Mouse (Mus musculus) adrenal gland (tissue): ENCODE results near the gene Mvb12b.

ENCODE experiments used
- intact Hi-C: fragments of 180-260 bp; cut with DNase I; formaldehyde crosslinking; loops from one replicate; pipeline ENCODE4 v1.15.1; 2025

The Mvb12b gene

DNA sequence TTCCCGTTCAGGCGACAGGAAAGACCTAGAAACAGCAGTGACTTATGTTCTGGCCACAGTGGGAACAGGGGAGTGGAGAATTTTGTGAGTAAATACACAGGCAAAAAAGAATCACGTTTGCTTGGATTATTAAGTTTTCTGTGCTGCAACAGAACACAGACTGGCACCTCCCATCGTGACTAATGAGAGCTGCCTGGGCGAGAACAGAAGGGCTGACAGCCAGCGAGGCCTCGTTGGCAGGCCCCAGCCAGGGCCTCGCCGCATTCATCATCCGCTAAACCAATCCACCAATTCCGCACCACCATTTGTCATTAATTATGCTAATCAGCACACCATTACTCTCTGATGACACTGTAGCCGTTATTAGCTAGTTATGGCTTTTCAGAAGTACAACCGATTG lies 102.2 kb downstream of the Mvb12b start:
- intact Hi-C loops = no loop called here

DNA sequence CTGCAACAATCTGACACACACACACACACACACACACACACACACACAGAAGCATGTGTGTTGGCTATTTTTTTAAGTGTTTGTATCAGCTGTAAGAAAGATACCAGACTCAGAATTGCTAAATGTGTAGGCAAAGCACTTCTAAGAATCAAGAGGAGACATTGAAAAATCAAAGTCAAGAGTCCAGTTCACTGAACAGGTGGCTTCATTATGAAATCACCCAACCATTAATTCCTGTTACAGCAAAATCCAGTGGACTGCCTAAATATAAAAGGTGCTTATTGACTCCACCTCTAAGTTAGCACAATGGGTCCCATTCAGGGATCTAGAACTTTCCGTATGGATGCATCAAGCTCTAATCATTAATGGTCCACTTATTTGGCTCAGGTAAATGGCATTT lies 103.0 kb downstream of the Mvb12b start:
- intact Hi-C loops = no loop called here

DNA sequence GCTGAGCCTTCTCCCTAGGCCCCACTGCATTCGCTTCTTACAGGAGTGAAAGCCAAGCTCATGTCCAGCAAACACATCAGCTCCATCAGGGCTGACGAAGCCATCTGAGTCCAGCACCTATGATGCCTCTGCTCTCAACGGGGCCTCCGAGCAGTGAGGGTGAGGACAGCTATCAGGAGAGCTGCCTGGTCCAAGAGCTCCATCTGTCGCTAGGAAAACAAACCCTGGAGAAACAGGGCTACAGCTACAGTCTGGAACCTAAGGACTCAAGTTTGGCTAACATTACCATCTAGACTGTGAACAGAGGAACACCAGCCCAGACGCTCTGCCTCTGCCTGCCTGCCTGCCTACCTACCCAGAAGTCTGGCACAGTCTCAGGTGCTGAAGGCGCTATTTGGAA lies 104.3 kb downstream of the Mvb12b start:
- intact Hi-C loops = no loop called here

DNA sequence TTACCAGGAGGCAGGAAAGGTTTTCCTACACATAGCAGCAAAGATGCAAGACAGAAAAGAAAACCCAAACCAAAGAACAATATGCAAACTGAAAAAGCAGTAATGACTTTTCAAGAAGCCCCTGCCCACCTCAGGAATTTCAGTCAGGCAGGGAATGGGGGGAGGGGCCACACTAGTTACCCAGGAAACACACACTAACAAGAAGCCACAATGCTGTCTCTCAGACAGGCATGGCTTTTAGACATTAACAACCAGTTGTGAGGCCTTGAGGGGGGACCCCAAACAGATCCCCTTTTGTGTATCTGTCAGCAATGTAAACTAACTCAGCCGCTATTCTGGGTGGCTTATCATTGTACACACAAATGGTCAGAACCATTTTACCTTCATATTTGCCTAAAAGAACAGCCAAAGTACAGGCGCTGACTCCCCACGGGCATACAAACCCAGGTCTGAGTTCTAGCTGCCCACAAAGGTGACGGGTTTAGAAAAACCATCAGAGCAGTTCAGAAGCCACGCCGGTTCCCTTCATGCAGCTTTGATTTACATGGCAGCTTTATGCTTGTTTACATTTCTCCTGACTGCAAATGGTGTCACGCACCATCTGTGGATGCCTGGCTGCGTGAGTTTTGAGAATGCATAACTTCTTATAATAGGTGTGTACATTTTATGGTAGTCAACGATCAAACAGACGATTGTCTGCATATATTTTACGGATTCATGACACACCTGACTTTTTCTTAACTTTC lies 105.9 kb downstream of the Mvb12b start:
- intact Hi-C loops = no loop called here

DNA sequence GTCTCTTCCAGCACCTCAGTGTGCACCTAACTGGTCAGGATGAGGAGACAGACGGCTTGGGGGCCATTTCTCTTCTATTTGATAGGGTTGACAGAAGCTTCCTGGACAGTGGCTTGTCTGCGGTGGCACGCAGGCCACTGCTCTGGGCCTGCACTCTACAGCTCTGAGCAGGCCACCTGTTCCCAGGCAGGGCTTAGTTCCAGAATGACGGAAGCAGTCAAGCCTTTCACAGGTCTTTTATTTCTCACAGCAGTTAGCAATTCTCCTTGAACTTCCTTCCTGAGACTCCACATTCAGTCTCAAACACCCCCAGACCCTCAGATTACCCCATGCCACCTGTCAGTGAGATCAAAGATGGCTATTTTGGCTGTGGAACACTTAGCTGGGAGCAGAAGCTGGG lies 109.3 kb downstream of the Mvb12b start:
- intact Hi-C loops = no loop called here

DNA sequence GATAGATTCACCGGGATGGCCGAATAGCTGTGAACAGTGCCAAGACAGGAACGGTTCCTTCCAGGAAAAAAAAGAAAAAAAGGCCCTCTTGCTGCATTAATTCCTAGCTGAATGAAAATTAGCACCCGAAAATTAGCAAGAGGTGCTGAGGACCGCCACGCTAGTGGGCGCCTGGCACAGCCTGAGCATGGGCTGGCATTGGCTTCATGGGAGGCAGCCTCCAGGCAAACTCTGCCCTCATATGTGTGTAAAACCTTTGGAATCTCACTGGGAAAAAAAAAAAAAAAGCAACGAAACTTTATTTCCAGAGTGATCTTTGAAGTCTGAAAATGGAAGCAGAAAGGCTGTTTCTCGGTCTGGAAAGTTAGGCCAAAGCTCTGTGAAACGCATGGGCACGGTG lies 110.7 kb downstream of the Mvb12b start:
- intact Hi-C loops = no loop called here

DNA sequence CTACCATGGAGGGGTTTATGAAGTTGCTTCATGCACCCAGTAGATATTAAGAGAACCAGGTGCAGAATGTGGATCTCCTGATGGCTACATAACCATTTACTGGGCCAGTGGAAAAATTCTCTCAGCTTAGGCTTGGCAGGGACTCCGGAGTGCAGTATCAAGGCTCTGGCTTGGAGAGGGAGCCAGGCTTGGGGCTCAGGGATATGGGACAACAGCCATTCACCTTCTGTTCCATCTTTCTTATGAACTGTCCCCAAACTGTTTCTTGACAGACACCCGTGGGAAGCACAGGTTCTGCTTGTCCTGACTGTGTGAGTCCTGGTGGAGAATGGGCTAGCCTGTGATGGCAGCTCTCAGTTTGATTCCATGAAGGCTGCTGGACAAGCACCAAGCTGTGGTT lies 112.9 kb downstream of the Mvb12b start:
- intact Hi-C loops = no loop called here

DNA sequence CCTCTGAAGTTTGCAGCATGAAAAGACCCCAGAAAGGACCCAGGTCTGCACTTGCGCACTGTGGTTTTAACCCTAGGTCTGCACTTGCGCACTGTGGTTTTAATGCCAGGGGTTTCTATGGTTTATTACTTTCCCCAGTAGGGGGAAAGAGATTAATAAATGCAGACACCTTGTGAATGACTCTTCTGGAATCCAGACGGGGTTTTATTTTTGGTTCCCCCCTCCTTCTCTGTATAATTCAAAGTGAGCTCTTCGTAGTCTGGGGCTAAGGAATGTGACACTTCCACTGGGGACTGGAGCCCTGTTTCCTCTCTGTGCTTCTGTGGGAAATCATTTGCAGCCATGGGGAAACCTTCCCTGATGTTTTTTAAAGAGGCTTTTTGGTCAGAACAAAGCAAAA lies 113.6 kb downstream of the Mvb12b start:
- intact Hi-C loops = no loop called here

DNA sequence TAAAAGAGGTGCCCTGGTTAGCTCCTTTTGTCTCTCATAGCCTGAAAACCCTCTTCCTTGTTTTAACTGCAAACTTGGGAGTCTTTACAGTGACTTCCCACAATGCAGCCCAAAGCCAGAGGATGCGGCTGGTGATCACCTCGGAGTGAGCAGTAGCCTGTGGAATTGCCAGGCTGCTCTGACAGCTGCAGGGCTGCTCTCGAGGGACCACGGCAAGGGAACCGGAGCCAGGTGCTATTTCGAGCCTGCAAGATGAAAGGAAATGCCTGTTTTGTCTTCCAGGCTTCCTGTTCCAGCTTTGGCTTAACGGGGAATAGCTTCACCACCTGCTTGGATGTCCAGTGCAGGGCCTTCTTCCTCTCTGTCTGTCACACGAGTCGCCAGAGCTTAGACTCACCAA lies 115.3 kb downstream of the Mvb12b start:
- intact Hi-C loops = no loop called here

DNA sequence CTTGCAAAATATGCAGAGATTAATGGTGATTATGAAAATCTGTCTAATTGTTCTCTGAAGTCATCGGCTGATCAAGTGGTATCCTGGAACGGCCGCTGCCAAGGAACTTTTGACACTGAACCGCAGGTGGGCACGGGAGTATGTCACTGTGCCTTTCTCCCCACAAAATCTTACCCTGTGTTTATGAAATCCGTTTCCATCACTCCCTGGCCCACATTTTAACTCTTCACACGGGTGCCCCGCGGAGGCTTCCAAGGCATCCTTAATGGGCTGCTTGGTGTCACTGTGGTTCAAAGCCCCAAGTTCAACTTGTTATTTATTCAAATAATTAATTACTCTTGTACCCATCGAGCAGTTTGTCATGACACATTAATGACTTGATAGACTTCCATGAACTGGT lies 116.4 kb downstream of the Mvb12b start:
- intact Hi-C loops = no loop called here

DNA sequence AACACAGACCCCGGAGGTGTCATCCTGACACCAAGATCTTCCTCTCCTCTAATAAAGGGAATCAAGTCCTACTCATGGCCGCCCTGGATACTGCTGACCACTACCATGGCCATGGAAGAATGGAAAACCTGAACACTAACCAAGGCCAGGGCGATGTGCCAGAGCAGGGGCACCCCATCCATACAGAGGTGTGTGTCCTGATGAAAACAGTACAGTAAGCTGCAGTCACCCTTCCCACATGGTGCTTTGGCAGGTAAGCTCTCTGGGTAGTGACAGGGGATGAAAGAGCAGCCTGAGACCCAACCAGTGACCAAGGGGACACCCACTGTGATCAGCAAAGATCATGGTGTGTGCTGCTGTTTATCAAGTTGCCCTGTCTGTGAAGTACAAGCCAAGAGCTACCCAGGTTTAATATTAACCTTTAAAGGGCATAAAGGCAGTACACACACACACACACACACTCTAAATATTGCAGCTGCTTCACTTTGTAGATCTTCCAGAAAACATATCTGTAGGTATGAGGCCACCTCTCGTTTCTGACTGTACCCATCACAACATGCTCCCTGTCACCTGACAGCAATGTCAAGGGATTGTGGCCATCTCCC lies 117.1 kb downstream of the Mvb12b start:
- intact Hi-C loops = no loop called here

DNA sequence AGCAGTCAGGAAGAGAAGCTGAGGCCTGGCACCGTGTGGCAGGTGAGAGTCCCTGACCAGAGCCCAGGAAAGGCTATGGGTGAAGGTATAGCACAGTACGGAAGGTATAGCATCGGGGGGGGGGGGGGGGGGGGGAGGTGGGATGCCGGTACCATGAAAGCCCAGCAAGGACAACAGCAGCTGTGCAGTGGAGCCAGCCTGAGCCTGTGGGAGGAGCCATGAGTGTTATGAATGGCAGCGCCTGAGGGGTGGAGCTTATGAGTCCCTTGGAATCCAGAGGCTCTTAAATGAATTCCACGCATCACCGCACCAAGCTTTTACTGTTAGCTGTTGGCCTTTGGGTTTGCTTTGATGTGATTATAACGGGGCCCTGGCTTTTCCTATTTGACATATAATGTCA lies 123.3 kb downstream of the Mvb12b start:
- intact Hi-C loops = no loop called here

DNA sequence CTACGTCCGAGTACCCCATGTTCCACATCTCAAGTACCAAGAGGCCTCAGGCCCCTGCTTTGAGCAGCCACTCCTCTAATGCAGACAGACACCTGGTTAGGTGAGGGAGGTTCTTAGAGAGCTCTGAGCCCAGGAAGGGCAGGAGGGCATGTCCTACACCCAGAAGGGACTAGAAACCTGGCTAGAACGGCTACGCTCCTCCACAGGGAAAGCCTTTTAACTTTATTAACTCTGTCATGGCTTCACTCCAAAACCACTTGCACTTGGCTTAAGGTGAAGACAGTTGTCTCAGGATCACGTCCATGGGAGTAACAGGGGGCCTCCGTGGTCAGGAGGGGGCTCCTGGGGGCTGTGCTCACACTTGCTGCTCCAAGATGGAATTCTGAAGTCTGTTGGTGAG lies 125.5 kb downstream of the Mvb12b start:
- intact Hi-C loops = no loop called here

DNA sequence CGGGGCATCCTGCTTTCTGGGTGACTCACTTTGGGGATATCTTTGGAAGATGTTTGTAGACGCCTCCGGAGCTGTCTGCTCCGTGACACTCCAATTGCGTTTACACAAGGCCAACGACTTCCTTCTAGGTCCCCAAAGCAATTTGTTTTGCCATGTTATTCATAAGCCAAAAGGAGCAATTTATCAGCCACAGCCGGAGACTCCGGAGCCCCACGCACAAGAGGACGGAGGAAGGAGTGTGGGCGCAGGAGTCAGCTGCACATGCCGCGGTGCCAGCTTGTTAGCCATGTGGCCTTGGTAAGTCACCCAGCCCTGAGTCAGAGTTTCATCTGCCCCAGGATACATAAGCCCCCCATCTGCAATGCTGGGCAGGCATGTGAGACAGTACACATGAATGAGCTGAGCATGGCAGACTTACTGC lies 127.2 kb downstream of the Mvb12b start:
- intact Hi-C loops = no loop called here

DNA sequence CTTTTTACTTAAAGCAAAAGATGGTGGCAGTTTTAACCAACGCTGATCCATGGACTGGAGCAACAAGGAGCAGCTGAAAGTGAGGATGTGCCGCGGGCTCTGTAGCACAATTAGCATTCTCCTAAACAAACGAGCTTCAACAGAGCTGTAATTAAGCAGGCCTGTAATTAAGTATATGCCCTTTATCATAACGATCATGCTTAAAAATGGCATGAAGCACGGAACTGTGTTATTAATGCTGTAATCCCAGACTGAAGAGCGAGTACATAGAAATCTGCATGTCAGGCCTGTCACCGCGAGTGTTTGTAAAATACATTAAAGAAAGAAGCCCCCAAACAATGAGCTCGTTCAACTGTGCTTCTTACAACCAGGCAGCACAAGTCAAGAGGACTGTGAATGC lies 128.3 kb downstream of the Mvb12b start:
- intact Hi-C loops = no loop called here

DNA sequence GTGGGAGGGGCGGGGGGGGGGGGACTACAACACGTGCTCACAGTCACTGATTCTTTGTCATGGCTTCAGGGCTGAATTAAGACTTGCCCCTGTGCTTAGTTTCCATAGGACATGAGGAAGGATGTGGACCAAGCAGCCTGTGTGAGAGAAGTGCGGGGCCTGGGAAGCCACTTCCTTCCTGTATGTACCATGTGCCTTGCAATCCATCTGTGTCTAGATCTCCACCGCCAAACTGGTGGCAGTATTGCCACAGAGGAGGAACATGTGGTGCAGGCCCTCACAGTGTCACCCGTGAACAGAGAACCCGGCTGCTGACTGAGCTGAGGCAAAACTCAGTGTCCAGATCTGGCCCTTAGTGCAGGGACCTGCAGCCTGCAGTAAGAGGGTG lies 132.1 kb downstream of the Mvb12b start:
- intact Hi-C loops = no loop called here

DNA sequence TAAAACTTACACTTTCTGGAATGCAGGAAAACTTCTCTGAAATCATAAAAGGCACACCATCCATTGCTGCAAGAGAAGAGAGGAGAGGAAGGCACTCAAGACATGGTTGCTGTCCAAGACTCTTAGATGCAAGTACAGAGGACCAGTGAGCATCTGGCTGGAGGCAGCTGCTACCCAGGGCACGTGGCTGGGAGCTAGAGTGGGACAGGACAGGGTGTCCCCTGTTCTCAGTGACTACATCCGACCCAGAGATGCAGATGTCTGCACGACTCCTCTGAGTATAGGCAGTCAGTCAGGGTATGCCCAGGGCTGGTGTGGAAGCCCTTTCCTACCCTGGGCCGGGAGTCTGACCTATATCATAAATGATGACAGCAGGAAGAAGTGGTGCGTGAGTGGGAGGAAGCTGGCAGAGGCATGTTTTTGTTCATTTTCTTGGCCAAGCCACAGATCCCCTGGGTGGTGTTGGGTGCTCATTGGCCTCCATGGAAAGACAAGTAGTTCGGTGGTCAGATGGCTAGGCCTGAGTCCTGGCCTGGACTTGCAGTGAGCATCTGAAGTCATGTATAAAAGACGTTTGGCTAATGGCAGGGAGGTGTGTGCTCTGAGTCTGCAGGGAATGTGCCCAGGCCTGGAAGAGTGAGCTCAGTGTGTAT lies 132.6 kb downstream of the Mvb12b start:
- intact Hi-C loops = no loop called here

DNA sequence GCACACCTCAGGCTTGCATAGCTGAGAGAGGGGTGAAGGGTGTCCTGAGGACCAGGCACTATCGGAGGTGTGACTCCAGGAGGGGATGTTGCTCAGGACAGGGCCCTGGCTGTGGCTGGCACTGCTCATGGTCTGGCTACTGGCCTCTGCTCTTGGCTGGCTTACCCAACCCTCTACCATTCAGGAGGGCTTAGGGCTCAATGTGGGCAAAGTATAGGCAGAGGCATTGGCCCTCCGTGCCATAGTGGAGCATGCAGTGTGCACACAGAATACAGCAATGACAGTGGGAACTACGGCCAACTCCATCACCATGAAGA lies 133.5 kb downstream of the Mvb12b start:
- intact Hi-C loops = no loop called here

DNA sequence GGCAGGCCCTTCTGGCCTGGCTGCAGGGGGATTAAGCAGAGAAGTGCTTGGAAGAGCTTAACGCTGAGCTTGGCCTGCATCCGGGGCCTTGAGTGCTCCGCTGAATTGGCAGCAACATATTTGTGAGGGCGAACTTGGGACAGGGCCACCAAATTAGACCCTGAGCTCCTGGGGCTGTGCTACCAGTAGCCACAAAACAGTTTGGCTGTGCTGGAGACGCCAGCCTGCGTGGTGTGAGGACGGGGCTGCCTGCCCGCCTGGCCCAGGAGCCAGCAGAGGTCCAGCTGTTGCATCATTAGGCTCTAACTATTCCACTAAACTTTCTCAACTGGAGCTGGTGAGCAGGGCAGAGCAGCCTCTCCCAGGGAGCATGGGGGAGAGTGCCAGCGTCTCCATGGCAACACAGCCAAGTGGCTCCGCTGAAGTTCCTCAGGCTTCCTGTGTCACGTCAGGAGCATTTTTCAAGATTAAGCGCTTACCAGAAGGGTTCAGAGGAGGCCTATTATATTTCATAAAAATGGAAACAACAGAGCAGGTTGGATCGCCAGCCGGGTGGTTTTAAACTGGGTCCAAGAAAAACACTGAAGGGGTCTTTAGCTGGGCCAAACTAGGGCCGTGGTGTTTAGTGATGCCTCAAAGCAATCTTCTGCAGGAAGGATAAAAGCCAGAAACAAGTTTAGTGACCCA lies 134.0 kb downstream of the Mvb12b start:
- intact Hi-C loops = no loop called here

DNA sequence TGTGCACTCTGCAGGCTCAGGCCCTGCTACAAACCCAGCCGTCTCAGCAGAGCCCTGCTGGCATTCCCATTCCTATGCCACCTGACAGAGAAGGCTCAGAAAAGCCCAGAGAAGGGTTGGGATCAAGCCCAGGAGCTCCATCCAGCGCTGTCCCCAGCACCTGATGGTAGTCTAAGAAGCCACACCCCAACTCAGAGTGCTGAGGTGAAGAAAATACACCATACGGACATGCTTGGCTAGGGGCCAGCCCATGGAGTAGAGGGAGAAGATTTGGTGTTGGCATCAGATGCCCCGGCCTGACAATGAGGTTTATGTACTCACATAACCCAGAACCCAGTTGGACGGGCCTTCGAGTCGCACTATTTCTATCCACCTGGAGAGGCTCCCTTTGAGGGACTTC lies 137.1 kb downstream of the Mvb12b start:
- intact Hi-C loops = no loop called here

DNA sequence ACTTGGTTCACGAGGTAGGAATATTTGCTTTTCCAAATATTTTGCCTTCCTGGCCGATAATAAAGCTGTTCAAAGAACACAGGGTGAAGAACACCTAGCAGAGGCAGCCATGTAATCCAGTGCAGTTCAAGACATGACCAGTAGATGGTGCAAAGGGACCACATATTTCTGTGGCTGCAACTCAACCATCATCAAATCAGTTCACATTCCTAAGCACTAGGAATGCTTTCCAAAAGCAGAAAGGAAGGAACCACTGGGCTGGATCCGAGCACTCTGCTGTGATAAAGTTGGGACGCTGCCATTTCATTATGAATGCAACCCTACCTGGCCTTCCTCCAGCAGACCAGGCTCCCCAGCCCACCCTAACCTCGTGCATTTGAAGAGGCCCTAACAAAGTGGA lies 141.3 kb downstream of the Mvb12b start:
- intact Hi-C loops = loop anchor here (5.0 kb wide), 1 partner anchor 211 kb away; no protein-coding TSS in a partner anchor

DNA sequence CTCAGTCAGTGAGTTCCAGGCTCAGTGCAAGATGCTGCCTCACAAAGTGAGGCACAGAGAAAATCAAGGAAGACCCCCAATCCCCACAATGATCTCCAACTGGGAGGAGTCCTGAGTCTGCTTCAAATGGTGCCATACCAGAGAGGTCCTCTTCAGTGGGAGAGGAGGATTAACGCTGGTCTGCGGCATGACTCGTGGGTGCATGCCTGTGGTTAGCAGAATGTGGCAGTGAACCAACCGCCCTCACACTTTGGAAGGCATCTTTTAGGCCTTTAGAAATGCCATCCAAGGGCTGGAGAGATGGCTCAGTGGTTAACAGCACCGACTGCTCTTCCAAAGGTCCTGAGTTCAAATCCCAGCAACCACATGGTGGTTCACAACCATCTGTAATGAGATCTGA lies 142.0 kb downstream of the Mvb12b start:
- intact Hi-C loops = loop anchor here (5.0 kb wide), 1 partner anchor 212 kb away; no protein-coding TSS in a partner anchor
